Mouse (Mus musculus) neural tube, embryonic 13.5 days (tissue): ENCODE data around the gene Zfp683. TPM values are rescaled to one million over a fixed set of nuclear protein-coding genes. Genes with fewer than 3 reads are reported as not detected.

Source experiments
- ATAC-seq: fragments of 200-750 bp; cut with Nextera tagmentation; 2 replicates; pipeline ENCODE4 v1.8.0; 2017; ENCODE audit warnings: low read depth, mild to moderate bottlenecking, moderate TSS enrichment, moderate library complexity
- H3K27ac ChIP-seq: fragments of 300-500 bp; sonication (generic); replicated peaks from 2 replicates; pipeline ENCODE4 v1.5.1; 2015; ENCODE audit warnings: moderate library complexity, mild to moderate bottlenecking, inconsistent platforms
- H3K27me3 ChIP-seq: fragments of 300-500 bp; sonication (generic); 2 replicates; pipeline ENCODE4 v1.6.1; 2015; ENCODE audit warnings: mild to moderate bottlenecking, inconsistent platforms
- H3K36me3 ChIP-seq: fragments of 300-500 bp; sonication (generic); 2 replicates; pipeline ENCODE4 v1.6.1; 2015; ENCODE audit warnings: mild to moderate bottlenecking, inconsistent platforms
- H3K4me1 ChIP-seq: fragments of 300-500 bp; sonication (generic); replicated peaks from 2 replicates; pipeline ENCODE4 v1.6.1; 2015; ENCODE audit warnings: inconsistent platforms
- H3K4me2 ChIP-seq: fragments of 300-500 bp; sonication (generic); 2 replicates; pipeline ENCODE4 v1.6.1; 2015; ENCODE audit warnings: inconsistent platforms, mild to moderate bottlenecking, moderate library complexity
- H3K4me3 ChIP-seq: fragments of 300-500 bp; sonication (generic); 2 replicates; pipeline ENCODE4 v1.5.1; 2015; ENCODE audit warnings: mild to moderate bottlenecking, inconsistent platforms
- H3K9ac ChIP-seq: fragments of 300-500 bp; sonication (generic); 2 replicates; pipeline ENCODE4 v1.6.1; 2015; ENCODE audit warnings: moderate library complexity, mild to moderate bottlenecking, inconsistent platforms
- H3K9me3 ChIP-seq: fragments of 300-500 bp; sonication (generic); 2 replicates; pipeline ENCODE4 v1.6.1; 2016; ENCODE audit warnings: inconsistent platforms
- WGBS: fragments of 180-500 bp; shearing (Covaris S2); methylation state at CpG from one replicate; pipeline ENCODE4 v1.1.7; 2015; 5-methylcytosine and 5-hydroxymethylcytosine counted together
- polyA plus RNA-seq: library from polyadenylated mRNA; unstranded; fragments of >200 nt; fragmentation: Nextera tagmentation; extraction: Ambion mirVana; gene quantifications from 2 replicates; pipeline ENCODE4 v1.2.1, GENCODE M21; 2015

The Zfp683 gene
- not detected in 2 replicates for polyA plus RNA-seq

DNA sequence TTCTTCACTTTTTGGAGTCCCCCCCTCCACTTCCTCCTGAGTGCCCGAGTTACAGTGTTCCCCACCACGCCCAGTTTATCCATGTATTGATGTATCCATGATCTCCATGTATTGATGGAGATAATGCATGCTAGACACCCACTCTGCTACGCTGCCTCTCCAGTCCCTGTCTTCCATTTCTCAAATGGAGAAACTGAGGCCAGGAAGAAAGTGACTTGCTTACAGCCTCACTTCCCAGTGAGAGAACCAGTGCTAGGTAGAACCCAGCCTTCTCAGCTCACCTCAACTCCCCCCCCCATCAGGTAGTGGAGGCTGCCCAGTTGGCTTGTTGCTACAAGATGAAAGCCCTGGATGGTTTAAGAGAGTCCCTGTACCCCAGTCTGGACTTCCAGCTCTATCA is at the start of gene Zfp683:
TSS of gene Zfp683 (plus strand) at position 301 of the 400 bp plus-strand sequence.
- Histone ChIP-seq H3K27ac (no peak within 1 kb of the TSS), H3K27me3 (no peaks in the 10 kb centered on the region), H3K4me2 (no peak within 1 kb of the TSS), H3K4me1 (0 out of 2 replicates have a peak, but pooled peaks cover 7% of the 10 kb centered on the region), H3K9me3 (no peaks in the 10 kb centered on the region), H3K36me3 (no peaks in the 10 kb centered on the region), H3K9ac (no peak within 1 kb of the TSS), H3K4me3 (no peak within 1 kb of the TSS)
- 95% methylated on average over 3 of the region's 3 CpGs for WGBS
- no peak for ATAC-seq

DNA sequence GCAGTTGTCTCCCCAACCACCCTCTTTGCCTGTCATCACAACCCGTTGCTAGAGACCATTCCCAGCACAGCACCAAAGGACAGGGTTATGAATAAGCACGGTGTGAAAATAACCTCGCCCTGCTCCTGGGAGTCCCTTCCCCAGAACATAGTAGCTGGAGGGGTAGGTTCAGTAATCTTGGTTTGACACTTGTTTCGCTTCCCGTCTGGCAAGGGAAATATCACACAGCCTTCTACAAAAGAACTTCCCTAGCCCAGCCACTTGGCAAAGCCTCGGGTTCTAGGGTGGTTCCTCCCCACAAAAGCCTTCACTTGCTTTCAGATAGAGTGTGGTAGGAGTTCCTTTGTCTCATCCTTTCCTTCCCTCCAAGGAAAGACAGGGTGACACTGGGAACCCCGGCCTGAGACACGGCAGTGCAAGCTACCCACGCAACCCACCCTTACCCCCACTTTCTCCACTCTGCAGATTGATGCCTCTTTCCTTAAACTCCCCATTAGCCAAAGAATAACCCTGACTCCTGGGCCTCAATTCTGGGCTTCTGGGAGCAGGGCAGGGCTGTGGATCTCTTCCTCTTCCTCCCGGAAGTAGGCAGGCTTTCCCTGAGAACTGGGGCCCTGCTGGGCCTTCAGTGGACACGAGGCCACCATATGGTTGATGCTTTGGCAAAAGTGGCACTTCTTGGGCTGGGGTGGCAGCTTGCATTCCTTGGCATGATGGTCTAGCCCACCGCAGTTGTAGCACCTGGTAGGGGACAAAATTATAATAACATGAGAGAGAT is 47.9 kb upstream of the Zfp683 start:
- Histone ChIP-seq H3K4me2 (no peak overlapping the region), H3K27ac (no peak overlapping the region), H3K9me3 (no peaks in the 10 kb centered on the region), H3K9ac (no peak overlapping the region), H3K27me3 (no peaks in the 10 kb centered on the region), H3K36me3 (no peaks in the 10 kb centered on the region), H3K4me1 (no peaks in the 10 kb centered on the region; the same call in 1 of the 2 replicates), H3K4me3 (no peak overlapping the region)
- no peak for ATAC-seq
- WGBS = 87% methylated on average over 12 of the region's 12 CpGs

DNA sequence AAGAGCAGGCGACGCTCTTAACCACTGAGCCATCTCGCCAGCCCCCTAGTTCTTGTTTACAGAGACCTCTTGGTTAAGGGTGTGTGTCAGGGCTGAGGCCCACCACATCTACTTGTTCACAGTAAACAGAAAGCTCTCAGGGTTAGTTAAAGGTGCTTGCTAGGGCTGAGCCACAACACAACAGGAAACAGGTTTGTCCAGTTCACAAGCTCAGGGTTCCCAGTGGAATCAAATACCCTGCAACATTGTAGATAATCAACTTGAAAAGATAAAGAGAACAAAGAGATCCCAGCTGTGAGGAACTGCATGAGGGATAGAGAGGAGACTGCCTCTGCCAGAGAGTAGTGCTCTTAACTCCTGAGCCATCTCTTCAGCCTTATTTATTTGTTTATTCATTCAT is 46.8 kb upstream of the Zfp683 start:
- H3K27ac ChIP-seq = no peak overlapping the region
- H3K36me3 ChIP-seq = no peaks in the 10 kb centered on the region
- no peak overlapping the region for H3K4me2 ChIP-seq
- H3K4me1 ChIP-seq = peaks cover 8% of the 10 kb centered on the region; the same call in 1 of the 2 replicates
- no peak overlapping the region for H3K4me3 ChIP-seq
- no peak overlapping the region for H3K9ac ChIP-seq
- no peak for ATAC-seq
- H3K27me3 ChIP-seq = no peaks in the 10 kb centered on the region
- 90% methylated on average over 3 of the region's 3 CpGs for WGBS
- H3K9me3 ChIP-seq = no peaks in the 10 kb centered on the region

DNA sequence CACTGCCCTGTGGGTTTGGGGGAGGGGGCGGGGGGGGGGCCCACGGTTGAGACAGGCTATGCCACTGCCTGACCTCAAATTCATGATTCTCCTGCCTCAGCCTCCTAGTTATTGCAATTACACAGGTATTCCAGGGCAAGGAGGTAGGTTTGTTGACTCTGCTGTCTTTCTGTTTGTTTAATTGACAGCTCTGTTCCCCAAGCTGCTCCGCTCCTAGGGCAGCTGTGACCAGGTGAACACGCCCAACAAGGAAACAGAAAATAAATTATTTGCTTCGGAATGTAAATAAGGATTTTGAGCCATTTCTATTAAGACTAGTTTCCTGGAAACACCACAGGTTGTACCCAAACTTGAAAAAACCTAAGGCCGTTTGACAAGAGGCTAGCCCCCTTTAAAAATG is 43.9 kb upstream of the Zfp683 start:
- Histone ChIP-seq H3K27me3 (peaks cover 4% of the 10 kb centered on the region; the same call in 1 of the 2 replicates), H3K9me3 (no peaks in the 10 kb centered on the region), H3K4me3 (no peak overlapping the region), H3K27ac (no peak overlapping the region), H3K36me3 (no peaks in the 10 kb centered on the region), H3K4me2 (no peak overlapping the region), H3K9ac (no peak overlapping the region), H3K4me1 (peaks cover 8% of the 10 kb centered on the region; the same call in 1 of the 2 replicates)
- ATAC-seq = no peak
- 84% methylated on average over 6 of the region's 6 CpGs for WGBS

DNA sequence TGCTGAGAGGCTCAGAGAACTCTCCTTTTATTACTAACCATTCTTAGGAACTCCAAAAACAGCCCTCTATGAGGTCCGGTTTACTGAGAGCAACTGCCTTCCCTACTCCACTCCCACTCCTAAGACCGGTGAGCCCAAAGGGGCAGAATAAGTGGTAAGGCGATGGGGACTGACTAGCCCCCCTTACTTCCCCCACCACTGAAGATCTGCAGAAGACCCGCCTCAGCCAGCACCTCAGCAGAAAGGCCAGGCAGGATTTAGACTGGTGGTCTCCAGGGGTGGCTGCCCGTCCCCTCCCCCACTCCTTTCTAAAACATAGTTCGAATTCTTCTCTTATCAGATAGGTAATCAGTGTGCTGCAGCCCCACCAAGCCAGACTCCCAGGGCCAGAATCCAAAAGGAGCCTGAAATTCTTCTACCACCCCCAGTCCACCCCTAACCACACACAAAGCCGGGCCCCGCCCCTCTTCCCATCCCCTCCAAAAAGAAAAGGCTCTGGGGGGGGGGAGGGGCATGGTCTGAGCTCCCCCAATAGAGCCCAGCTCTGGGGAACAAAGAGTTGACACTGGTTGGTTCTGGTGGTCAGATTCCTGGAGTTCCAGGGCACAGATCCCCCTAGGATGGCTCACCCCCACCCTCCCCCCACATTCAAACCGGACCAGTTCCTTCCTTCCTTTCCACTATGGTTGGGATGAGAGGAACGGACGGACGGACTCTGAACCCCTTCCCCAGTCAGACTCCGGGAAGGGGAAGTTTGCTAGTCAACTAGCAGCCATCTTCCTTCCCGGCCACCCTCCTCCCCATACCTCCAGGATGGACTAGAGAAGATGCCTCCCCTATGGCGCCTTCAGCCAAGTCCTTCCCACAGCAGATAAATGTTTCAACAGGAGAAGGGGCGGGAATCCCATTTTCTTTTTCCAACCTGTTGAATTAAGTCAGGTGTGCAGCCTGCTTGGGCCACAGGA is 41.9 kb upstream of the Zfp683 start:
- peaks cover 5% of the 10 kb centered on the region for H3K27me3 ChIP-seq
- H3K4me1 ChIP-seq = peaks cover 16% of the 10 kb centered on the region
- 9% methylated on average over 16 of the region's 16 CpGs for WGBS
- ATAC-seq = no peak
- no peak overlapping the region for H3K4me2 ChIP-seq
- H3K9ac ChIP-seq = no peak overlapping the region
- no peaks in the 10 kb centered on the region for H3K36me3 ChIP-seq
- H3K4me3 ChIP-seq = no peak overlapping the region
- H3K9me3 ChIP-seq = no peaks in the 10 kb centered on the region
- no peak overlapping the region for H3K27ac ChIP-seq

DNA sequence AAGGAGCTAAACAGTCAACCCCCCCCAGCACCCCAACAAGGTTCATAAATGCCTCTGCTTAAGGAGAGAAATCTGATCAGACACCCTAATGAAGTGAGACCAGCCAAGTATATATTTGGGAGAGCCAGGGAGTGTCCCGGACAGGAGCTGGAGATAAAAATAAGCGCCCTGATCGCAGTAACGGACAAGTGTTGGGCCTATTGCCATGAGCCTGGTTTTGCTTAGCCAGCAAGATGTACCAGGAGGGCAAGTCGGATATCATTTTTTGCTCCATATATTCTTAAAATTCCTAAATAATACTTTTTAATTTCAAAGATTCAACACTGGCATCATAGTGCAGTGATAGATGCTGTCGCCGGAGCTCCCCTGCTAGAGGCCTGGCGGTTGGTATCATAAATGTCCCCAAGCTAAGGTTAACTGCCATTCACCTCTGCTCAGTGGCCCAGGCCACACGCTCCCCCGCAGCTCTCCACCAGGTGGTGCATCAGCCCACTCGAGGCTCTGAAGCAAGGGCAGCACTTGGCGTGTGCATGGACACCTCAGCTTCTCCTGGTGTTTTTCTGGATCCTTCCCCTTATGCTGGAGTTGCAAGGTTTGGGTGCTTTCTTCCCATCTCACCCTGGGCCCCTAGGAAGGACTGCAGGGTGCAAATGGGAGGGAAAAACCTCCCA is 40.6 kb upstream of the Zfp683 start:
- Histone ChIP-seq H3K9ac (no peak overlapping the region), H3K4me3 (no peak overlapping the region), H3K27ac (no peak overlapping the region), H3K27me3 (peaks cover 17% of the 10 kb centered on the region), H3K36me3 (no peaks in the 10 kb centered on the region), H3K4me2 (no peak overlapping the region), H3K4me1 (peaks cover 29% of the 10 kb centered on the region), H3K9me3 (no peaks in the 10 kb centered on the region)
- 39% methylated on average over 12 of the region's 12 CpGs for WGBS
- ATAC-seq = no peak

DNA sequence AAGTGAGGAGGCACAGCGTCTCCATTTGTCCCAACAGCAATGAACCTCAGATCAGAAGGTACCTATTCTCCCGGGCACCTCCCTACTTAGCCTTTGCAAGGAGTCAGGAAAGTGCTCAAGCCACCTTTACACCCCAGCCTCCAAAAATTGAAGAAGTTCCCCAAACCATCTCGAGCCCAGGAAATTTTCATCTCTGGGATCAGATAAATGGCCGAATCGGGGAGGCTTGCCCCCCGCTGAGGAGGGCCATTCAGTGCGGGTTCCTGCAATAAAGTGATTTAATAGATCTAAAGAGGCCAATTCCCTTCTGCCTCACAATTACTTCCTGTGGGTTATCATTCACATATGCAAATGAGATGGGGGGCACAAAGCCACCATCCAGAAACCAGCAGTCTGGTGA is 37.4 kb upstream of the Zfp683 start:
- no peak for ATAC-seq

DNA sequence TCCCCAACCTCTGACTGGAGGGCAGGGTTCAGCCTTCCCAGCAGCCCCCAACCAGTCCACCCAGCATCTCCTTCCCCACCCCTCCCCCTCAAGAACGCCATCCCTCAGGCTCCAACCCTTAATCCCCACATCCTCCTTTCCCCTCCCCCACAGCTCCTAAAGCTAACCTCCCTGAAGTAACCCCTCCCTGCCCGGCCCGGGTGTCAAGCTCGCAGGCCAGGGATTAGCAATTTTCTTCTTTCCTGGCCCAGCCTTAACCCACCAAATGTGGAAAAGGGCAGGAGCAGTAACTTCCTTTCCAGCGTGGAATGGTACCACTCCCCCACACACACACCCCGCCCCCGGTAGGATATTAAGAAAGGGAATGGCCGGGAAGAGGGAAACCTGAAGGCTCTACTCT is 36.9 kb upstream of the Zfp683 start:
- peak overlapping the region; percentile 55; the same call in 1 of the 2 replicates for H3K4me2 ChIP-seq

More for the DNA sequence above, 37.4 kb upstream of the Zfp683 start:
- Histone ChIP-seq H3K27ac (no peak overlapping the region), H3K4me1 (peaks cover 50% of the 10 kb centered on the region), H3K9me3 (no peaks in the 10 kb centered on the region), H3K9ac (no peak overlapping the region), H3K4me3 (no peak overlapping the region), H3K4me2 (no peak overlapping the region), H3K36me3 (no peaks in the 10 kb centered on the region), H3K27me3 (peaks cover 29% of the 10 kb centered on the region)
- 3% methylated on average over 7 of the region's 7 CpGs for WGBS

DNA sequence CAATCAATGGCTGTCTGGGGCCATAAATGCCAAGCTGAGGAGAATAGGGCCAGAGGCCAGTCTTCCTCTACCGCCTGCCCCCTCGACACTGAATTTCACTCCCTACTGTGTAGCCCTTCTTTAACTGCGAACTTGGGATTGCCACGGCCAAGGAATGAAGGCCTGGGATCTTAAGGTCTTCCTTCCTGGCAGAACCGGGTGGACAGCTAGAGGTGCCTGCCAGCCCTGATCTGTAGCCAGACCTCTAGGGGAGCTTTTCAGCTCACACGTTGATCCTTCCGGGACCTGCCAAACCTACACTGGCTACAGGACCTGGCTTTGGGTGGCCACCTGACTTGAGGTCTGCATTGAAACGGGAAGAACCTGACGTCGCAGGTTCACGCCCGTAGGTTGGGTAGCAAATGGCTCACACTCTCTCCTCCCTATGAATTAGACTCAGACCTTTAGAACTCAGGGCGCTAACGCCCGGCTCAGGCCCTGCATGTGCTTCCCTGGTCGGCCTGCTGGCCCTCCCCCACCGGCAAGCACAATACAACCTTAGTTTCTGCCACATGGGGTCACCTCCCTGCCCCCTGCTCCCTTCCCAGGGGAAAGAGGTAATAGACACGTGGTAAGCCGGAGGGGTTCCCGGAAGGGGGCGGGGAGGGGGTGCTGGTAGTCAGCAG is 36.3 kb upstream of the Zfp683 start:
- Histone ChIP-seq H3K4me2 (peak overlapping the region; percentile 55), H3K27ac (no peak overlapping the region), H3K9ac (0 out of 2 replicates have a peak overlapping the region, but pooled peaks have one; percentile 39), H3K9me3 (no peaks in the 10 kb centered on the region), H3K27me3 (peaks cover 26% of the 10 kb centered on the region), H3K4me3 (peak overlapping the region; percentile 33), H3K4me1 (peaks cover 43% of the 10 kb centered on the region), H3K36me3 (no peaks in the 10 kb centered on the region)
- 2% methylated on average over 21 of the region's 21 CpGs for whole genome bisulfite sequencing
- no peak for ATAC-seq

More for the DNA sequence above, 36.9 kb upstream of the Zfp683 start:
- Histone ChIP-seq H3K4me1 (peaks cover 44% of the 10 kb centered on the region), H3K4me3 (no peak overlapping the region), H3K9ac (no peak overlapping the region), H3K27ac (no peak overlapping the region), H3K36me3 (no peaks in the 10 kb centered on the region), H3K9me3 (no peaks in the 10 kb centered on the region), H3K27me3 (peaks cover 29% of the 10 kb centered on the region)
- WGBS = under 1% methylated on average over 8 of the region's 8 CpGs
- ATAC-seq = no peak

DNA sequence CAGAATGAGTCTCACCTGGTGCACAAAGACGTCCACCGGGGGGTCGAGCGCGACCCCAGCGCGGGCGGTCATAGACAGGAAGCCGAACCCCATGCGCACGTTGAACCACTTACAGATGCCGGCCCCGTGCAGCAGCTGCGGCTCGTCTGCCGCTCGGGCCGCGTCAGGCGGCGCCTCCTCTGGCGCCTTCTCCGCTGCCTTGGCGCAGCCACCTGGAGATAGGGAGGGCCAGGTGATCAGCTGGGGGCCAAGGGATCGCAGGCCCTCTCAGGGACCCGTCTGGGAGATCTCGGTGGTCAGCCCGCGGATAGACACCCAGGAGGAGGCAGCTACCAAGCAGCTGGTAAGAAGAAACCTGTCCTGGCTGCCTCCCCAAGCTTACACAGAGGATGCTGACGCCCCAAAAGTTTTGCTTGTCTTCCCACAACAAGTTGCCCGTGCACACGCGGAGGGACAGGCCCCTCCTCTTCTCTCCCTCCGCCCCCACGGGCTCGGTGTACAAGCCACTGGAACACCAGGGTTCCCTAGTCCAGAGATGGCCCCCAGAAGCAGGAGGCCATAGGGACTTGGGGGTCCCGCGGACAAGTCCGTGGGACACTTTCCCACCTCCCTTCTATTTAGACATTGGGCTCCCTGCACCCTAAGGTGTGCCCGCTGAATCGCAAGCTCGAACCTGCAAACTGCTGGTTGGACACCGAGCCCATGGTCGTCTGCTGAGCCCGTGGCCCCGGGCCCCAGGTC is 35.4 kb upstream of the Zfp683 start:
- H3K9me3 ChIP-seq = no peaks in the 10 kb centered on the region
- H3K4me1 ChIP-seq = peaks cover 43% of the 10 kb centered on the region
- H3K27ac ChIP-seq = no peak overlapping the region
- no peaks in the 10 kb centered on the region for H3K36me3 ChIP-seq
- ATAC-seq = no peak; the same call in 1 of the 2 replicates
- WGBS = under 1% methylated on average over 46 of the region's 46 CpGs
- H3K4me3 ChIP-seq = peak overlapping the region; percentile 33
- H3K9ac ChIP-seq = peak overlapping the region; percentile 39; the same call in 1 of the 2 replicates
- peaks cover 25% of the 10 kb centered on the region for H3K27me3 ChIP-seq
- H3K4me2 ChIP-seq = peak overlapping the region; percentile 55

DNA sequence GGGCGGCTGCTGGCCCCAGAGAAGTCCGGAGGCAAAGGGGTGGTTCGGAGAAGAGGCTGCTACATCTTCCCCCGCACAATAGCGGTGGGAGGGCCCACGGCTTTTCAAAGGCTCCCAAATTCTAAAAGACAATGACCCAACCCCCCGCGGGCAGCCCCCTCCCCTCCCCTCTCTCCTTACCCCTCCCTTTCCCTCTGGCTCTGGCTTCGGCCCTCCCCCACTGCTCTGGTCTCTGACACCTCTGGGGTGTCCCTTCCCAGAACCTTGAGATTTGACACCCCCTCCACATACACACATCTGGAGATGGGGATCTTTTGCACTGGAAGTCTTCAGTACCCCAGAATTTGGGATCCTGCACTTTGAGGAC is 34.9 kb upstream of the Zfp683 start, which contains the start of gene Lin28a:
TSS of gene Lin28a (minus strand) at position 63 of the 367 bp plus-strand sequence.
- Histone ChIP-seq H3K27me3 (peaks cover 25% of the 10 kb centered on the region), H3K4me3 (peak within 1 kb of the TSS; percentile 33), H3K4me1 (peaks cover 43% of the 10 kb centered on the region), H3K4me2 (peak within 1 kb of the TSS; percentile 55), H3K36me3 (no peaks in the 10 kb centered on the region), H3K9ac (peak within 1 kb of the TSS; percentile 39), H3K9me3 (no peaks in the 10 kb centered on the region), H3K27ac (peak within 1 kb of the TSS; percentile 68)
- WGBS = 0% methylated on average over 9 of the region's 9 CpGs
- no peak for ATAC-seq
